Mouse (Mus musculus) brain, embryonic 14.5 days (tissue): Measurements from ENCODE around the gene Uqcrc1.

ENCODE experiments used
- CTCF ChIP-seq: fragments of 200-500 bp; IDR thresholded peaks from 2 replicates; pipeline ENCODE4 v1.5.1; 2012; ENCODE audit warnings: inconsistent platforms, mild to moderate bottlenecking, moderate library complexity, borderline replicate concordance; ENCODE audit not compliant: insufficient read depth, insufficient read length; ENCODE audit errors: extremely low read depth
- POLR2A ChIP-seq: fragments of 200-500 bp; IDR thresholded peaks from 2 replicates; pipeline ENCODE4 v1.6.1; 2012; ENCODE audit warnings: mild to moderate bottlenecking, inconsistent platforms, borderline replicate concordance; ENCODE audit not compliant: poor library complexity, insufficient read depth, insufficient read length, severe bottlenecking; ENCODE audit errors: extremely low read depth

DNA sequence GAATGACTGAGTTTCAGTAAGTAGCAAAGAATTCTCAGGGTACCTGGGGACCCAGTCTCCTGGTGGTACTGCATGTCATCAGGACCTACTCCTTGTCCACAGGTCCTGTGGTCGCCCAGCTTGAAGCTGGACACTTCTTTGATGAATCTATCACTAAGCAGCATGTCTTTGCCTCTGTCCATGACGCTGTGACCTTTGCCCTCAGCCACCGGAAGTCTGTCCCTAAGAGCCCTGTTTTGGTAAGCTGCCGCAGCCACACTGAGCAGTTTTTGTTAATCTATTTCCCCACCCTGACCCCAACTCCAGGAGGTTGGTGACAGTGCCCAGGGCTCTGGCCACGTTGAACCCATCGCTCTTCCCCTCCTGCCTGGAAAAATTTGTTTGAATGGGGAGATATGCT is 24.1 kb upstream of the Uqcrc1 start:
- TF ChIP-seq CTCF (no peak), POLR2A (no peak)
